Mouse (Mus musculus): ENCODE measurements at regions not wholly inside any gene's neighbourhood (a gene's known extent, or its start where the extent isn't known, plus 50 kb on each side); places are given as distances from the start of the nearest gene placed in this dataset.

DNA sequence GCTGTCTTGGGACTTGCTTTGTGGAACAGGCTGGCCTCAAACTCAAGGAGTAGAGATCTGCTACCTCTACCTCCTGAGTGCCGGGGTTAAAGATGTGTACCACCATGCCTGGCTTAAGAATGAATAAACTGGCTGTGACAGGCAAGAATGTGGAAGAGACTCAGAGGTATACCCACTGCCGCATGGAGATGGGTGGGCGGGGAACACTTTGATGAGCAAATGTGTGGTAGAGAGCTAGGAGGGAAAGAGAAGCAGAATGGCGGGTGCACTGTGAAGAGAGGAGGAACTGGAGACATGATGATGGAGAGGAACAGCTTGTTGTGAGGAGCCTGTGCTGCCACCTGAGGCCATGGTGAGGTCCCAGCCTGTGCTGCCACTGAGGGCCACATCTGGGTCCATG lies 138.9 kb downstream of the Tpra1 start:
- no peak for DNase-seq (ENCODE audit: low spot score)
- ATAC-seq (replicated peaks; ENCODE audit: low FRiP score, low TSS enrichment, low read depth): no peak
- Histone ChIP-seq H3K9me3 (ENCODE audit: control insufficient read depth, low read length) (no peaks in the 10 kb centered on the region), H3K27me3 (replicated peaks; ENCODE audit: control insufficient read depth, insufficient read depth, low read length) (no peaks in the 10 kb centered on the region), H3K27ac (ENCODE audit: low read depth) (no peak overlapping the region), H3K36me3 (ENCODE audit: control insufficient read depth, insufficient read depth, low read length) (no peaks in the 10 kb centered on the region), H3K4me2 (ENCODE audit: low read length) (no peak overlapping the region), H3K9ac (ENCODE audit: low read length) (no peak overlapping the region), H3K4me1 (replicated peaks; ENCODE audit: control insufficient read depth, insufficient read depth, low read length) (no peaks in the 10 kb centered on the region; the same call in 1 of the 2 replicates), H3K4me3 (ENCODE audit: low read depth, low read length) (no peak overlapping the region)
- 86% methylated on average over 4 of the region's 4 CpGs for WGBS

DNA sequence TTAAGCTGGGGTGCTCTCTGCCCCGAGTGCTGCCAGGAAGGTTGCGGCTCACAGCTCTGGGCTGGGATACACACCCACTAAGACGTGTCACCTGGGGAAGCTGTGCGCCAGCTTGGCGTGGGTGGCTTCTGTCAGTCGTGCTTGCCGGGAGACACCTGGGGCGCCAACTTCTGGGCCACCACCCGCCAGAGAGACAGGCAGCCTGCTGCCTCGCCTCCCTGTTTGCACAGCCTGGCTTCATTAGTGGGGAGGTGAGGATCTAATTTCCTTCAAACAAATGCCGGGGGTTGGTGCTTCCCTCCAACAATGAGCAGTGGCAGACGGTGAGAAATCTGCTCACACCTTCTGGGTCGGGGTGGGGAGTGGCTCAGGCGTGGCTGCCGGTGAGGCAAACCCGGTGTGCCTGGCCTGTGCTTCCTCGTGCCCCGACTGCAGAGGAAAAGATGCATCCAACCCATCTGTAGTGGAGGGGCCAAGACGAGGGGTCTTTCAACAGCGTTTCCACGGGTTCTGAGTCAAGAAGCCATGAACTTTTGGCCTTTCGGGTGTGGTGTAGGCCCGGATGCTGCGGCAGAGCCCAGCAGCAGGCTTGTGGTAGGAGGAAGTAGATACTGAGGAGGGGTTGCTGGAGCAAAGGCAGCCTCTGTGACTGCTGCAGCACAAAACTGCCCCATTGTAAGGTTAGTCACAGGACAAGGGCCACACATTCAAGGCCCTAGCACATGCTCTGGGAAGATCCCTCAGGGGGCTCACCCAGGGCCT lies 140.6 kb downstream of the Tpra1 start:
- H3K9me3 ChIP-seq (ENCODE audit: control insufficient read depth, low read length): no peaks in the 10 kb centered on the region
- ATAC-seq (replicated peaks; ENCODE audit: low FRiP score, low TSS enrichment, low read depth): no peak
- H3K4me3 ChIP-seq (ENCODE audit: low read depth, low read length): no peak overlapping the region
- no peaks in the 10 kb centered on the region for H3K36me3 ChIP-seq (ENCODE audit: control insufficient read depth, insufficient read depth, low read length)
- no peaks in the 10 kb centered on the region for H3K27me3 ChIP-seq (replicated peaks; ENCODE audit: control insufficient read depth, insufficient read depth, low read length)
- H3K27ac ChIP-seq (ENCODE audit: low read depth): no peak overlapping the region
- no peaks in the 10 kb centered on the region; the same call in 1 of the 2 replicates for H3K4me1 ChIP-seq (replicated peaks; ENCODE audit: control insufficient read depth, insufficient read depth, low read length)
- no peak overlapping the region for H3K4me2 ChIP-seq (ENCODE audit: low read length)
- WGBS: 30% methylated on average over 24 of the region's 24 CpGs
- H3K9ac ChIP-seq (ENCODE audit: low read length): no peak overlapping the region
- DNase-seq (ENCODE audit: low spot score): no peak

DNA sequence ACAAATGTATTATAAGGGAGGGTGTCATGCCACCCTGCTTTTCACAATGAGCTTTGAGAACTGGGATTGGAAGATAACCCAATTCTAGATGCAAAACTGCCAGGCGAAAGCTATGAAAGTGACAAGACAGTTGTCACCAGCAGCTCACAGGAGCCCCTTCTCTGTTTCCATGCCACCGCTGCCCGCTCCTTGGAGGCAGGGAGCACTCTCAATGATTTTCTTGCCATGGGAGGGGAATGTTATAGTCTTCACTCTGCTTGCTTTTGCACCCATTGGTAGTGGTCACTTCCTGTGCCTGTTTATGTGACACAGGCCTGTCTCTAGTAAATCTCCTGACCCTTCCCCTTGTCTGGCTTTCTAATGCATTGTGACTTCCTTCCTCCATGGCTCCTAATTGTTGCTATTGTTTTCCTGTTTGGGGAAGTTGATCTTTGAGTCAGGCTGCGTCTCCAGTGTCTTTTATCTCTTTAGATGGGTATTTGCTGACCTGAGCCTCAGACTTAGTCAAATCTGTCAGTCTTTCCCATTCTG lies 143.4 kb downstream of the Tpra1 start:
- H3K4me3 ChIP-seq (ENCODE audit: low read depth, low read length): no peak overlapping the region
- DNase-seq (ENCODE audit: low spot score) (no peak), ATAC-seq (replicated peaks; ENCODE audit: low FRiP score, low TSS enrichment, low read depth) (no peak)
- H3K9me3 ChIP-seq (ENCODE audit: control insufficient read depth, low read length): no peaks in the 10 kb centered on the region
- H3K4me1 ChIP-seq (replicated peaks; ENCODE audit: control insufficient read depth, insufficient read depth, low read length): no peaks in the 10 kb centered on the region; the same call in 1 of the 2 replicates
- H3K27ac ChIP-seq (ENCODE audit: low read depth): no peak overlapping the region
- no peaks in the 10 kb centered on the region for H3K36me3 ChIP-seq (ENCODE audit: control insufficient read depth, insufficient read depth, low read length)
- no peak overlapping the region for H3K4me2 ChIP-seq (ENCODE audit: low read length)
- H3K9ac ChIP-seq (ENCODE audit: low read length): no peak overlapping the region
- no peaks in the 10 kb centered on the region for H3K27me3 ChIP-seq (replicated peaks; ENCODE audit: control insufficient read depth, insufficient read depth, low read length)
- 72% methylated on average over 4 of the region's 4 CpGs for WGBS

DNA sequence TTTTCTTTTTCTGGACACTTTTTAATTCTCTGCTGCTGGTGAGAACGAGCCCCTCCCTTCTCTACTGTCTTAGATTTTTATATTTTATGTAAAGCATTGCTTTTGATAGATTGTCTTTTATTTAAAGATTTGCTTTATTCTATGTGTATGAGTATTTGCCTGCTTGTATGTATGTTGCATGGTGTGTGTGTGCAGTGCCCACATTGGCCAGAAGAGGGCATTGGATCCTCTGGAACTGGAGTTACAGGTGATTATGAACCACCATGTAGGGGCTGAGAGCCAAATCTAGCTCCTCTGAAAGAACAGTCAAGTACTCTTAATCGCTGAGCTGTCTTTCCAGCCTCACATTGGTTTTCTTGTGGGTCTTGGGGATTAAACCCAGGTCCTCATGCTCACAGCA lies 144.4 kb downstream of the Tpra1 start:
- Histone ChIP-seq H3K9ac (ENCODE audit: low read length) (no peak overlapping the region), H3K9me3 (ENCODE audit: control insufficient read depth, low read length) (no peaks in the 10 kb centered on the region), H3K4me2 (ENCODE audit: low read length) (no peak overlapping the region), H3K27me3 (replicated peaks; ENCODE audit: control insufficient read depth, insufficient read depth, low read length) (no peaks in the 10 kb centered on the region), H3K4me1 (replicated peaks; ENCODE audit: control insufficient read depth, insufficient read depth, low read length) (no peaks in the 10 kb centered on the region; the same call in 1 of the 2 replicates), H3K27ac (ENCODE audit: low read depth) (no peak overlapping the region), H3K36me3 (ENCODE audit: control insufficient read depth, insufficient read depth, low read length) (no peaks in the 10 kb centered on the region), H3K4me3 (ENCODE audit: low read depth, low read length) (no peak overlapping the region)
- WGBS: 87% methylated on average over 2 of the region's 2 CpGs
- DNase-seq (ENCODE audit: low spot score) (no peak), ATAC-seq (replicated peaks; ENCODE audit: low FRiP score, low TSS enrichment, low read depth) (no peak)

DNA sequence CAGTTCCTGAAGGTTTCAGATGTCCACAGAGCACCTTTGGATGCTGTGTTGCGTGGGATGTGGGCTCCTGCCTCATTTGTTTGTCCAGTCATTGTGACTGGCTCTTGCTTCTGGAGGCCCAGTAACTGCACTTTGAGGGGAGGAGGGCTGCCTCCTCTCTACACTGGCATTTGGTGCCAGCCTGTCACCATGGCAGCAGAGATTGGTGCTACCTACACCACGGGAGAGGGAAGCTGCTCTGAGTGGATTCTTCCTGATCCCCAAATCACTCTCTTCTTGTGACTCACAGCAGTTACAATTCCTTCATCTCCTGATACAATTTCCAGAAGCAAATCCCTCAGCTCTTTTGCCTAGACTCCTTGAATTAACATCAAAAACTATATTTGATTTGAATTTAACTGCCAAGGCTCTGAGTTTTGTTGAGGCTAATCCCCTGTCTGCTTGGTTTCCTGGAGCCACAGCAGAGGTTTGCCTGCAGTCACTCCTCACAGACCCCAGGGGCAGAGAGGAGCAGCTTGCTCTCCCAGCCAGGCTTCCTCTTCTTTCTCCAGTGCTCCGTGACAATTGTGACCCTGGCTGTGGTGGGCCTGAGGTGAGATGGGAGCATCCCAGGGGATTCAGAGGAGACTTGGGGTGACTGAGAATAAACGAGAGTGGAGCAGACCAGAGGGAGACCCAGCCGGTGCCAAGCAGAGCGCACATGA lies 145.7 kb downstream of the Tpra1 start:
- Histone ChIP-seq H3K27ac (ENCODE audit: low read depth) (no peak overlapping the region), H3K9me3 (ENCODE audit: control insufficient read depth, low read length) (no peaks in the 10 kb centered on the region)

DNA sequence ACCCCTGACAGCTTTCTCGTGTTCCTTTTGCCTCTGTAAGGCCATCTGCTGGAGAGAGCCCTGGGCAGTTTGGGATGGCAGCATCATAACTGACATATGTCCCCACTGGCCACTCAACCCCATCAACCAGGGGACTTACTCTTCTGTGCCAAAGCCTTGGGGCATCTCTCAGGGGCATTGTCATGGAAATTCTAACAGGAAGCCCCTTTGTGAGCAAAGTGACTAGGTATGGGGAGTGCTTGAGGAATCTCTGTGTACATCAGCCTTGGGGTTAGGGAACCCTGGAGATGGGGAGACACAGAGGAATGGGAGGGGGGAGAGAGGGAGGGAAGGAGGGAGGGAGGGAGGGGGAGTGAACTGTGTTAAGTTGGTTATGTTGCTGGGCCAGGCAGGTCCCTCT lies 147.2 kb downstream of the Tpra1 start:
- Histone ChIP-seq H3K4me2 (ENCODE audit: low read length) (no peak overlapping the region), H3K27me3 (replicated peaks; ENCODE audit: control insufficient read depth, insufficient read depth, low read length) (no peaks in the 10 kb centered on the region), H3K27ac (ENCODE audit: low read depth) (no peak overlapping the region), H3K9me3 (ENCODE audit: control insufficient read depth, low read length) (no peaks in the 10 kb centered on the region), H3K4me3 (ENCODE audit: low read depth, low read length) (no peak overlapping the region), H3K9ac (ENCODE audit: low read length) (no peak overlapping the region), H3K36me3 (ENCODE audit: control insufficient read depth, insufficient read depth, low read length) (no peaks in the 10 kb centered on the region), H3K4me1 (replicated peaks; ENCODE audit: control insufficient read depth, insufficient read depth, low read length) (no peaks in the 10 kb centered on the region)
- 47% methylated on average over 1 of the region's 1 CpGs for WGBS
- DNase-seq (ENCODE audit: low spot score) (no peak), ATAC-seq (replicated peaks; ENCODE audit: low FRiP score, low TSS enrichment, low read depth) (no peak)

More for the DNA sequence above, 145.7 kb downstream of the Tpra1 start:
- H3K9ac ChIP-seq (ENCODE audit: low read length): no peak overlapping the region
- no peaks in the 10 kb centered on the region for H3K36me3 ChIP-seq (ENCODE audit: control insufficient read depth, insufficient read depth, low read length)
- 57% methylated on average over 6 of the region's 6 CpGs for WGBS
- DNase-seq (ENCODE audit: low spot score) (no peak), ATAC-seq (replicated peaks; ENCODE audit: low FRiP score, low TSS enrichment, low read depth) (no peak)
- H3K4me3 ChIP-seq (ENCODE audit: low read depth, low read length): no peak overlapping the region
- no peaks in the 10 kb centered on the region for H3K27me3 ChIP-seq (replicated peaks; ENCODE audit: control insufficient read depth, insufficient read depth, low read length)
- no peaks in the 10 kb centered on the region; the same call in 1 of the 2 replicates for H3K4me1 ChIP-seq (replicated peaks; ENCODE audit: control insufficient read depth, insufficient read depth, low read length)
- no peak overlapping the region for H3K4me2 ChIP-seq (ENCODE audit: low read length)

DNA sequence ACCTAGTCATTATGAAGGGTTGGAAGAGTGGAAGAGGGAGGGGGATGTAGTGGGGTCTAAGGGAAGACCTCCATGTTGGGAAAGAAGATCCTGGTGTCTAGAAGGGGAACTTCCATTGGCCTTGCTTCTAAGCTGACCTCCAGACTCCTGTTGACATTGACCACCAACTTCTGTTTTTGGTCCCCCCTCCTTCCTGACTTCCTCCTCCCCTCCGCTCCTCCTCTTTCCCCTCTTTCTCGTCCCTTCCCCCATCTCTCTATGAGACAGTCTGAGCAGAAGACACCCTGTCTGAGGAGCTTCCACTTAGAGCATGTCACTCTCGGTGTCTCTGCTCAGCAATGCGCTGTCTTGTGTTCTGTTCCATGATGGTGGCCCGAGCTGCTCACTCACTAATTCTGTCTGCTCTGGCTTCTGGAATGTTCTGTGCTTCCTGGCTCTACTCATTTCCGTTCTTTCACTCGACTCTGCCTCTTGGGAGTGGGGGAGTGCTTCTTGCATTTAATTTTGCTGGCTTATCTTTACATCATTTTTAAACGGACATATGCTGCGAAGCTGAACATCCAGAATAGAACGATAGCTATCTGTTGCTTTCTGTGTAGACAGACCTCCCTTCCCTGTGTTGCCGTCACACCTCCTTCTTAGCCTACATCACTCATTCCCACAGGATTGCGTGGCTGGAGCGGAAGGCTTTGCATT lies 148.7 kb downstream of the Tpra1 start:
- Histone ChIP-seq H3K4me2 (ENCODE audit: low read length) (no peak overlapping the region), H3K9ac (ENCODE audit: low read length) (no peak overlapping the region)

DNA sequence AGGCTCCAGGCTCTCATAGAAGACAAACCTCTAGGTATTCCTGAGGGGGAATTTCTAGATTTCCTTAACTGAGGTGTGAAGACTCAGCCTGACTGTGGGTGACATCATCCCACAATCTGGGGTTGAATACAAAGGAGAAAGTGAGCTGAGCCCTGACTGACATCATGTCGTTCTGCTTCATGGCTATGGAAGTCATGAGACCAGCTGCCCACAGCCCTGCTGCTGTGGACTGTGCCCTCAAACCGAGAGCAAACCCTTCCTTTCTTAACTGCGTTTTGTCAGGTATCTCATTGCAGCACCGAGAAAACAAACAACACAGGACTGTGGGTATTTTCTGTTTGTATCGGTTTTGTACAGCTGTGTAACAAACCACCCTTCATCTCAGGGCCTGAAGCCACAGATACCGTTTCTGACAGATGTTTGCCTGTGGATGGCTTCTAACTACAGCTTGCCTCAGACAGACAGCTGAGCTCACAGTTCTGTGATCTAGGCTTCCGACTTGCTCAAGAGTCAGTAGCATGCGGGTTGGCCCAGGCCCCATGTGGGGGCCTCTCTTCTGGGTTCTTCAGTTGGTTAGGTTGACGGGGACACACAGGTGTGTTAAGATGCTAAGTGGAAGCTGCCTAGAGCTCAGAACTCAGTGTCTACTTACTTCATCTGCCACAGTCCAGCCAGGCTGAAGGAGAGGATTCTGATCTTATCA lies 150.9 kb downstream of the Tpra1 start:
- H3K27ac ChIP-seq (ENCODE audit: low read depth): no peak overlapping the region
- 76% methylated on average over 9 of the region's 9 CpGs for WGBS
- no peaks in the 10 kb centered on the region for H3K36me3 ChIP-seq (ENCODE audit: control insufficient read depth, insufficient read depth, low read length)
- H3K9ac ChIP-seq (ENCODE audit: low read length): no peak overlapping the region
- no peak for DNase-seq (ENCODE audit: low spot score)
- no peak for ATAC-seq (replicated peaks; ENCODE audit: low FRiP score, low TSS enrichment, low read depth)
- no peak overlapping the region for H3K4me3 ChIP-seq (ENCODE audit: low read depth, low read length)
- H3K9me3 ChIP-seq (ENCODE audit: control insufficient read depth, low read length): no peaks in the 10 kb centered on the region
- H3K27me3 ChIP-seq (replicated peaks; ENCODE audit: control insufficient read depth, insufficient read depth, low read length): no peaks in the 10 kb centered on the region
- H3K4me2 ChIP-seq (ENCODE audit: low read length): no peak overlapping the region
- no peaks in the 10 kb centered on the region for H3K4me1 ChIP-seq (replicated peaks; ENCODE audit: control insufficient read depth, insufficient read depth, low read length)

More for the DNA sequence above, 148.7 kb downstream of the Tpra1 start:
- no peak overlapping the region for H3K4me3 ChIP-seq (ENCODE audit: low read depth, low read length)
- H3K4me1 ChIP-seq (replicated peaks; ENCODE audit: control insufficient read depth, insufficient read depth, low read length): no peaks in the 10 kb centered on the region
- DNase-seq (ENCODE audit: low spot score) (no peak), ATAC-seq (replicated peaks; ENCODE audit: low FRiP score, low TSS enrichment, low read depth) (no peak)
- no peaks in the 10 kb centered on the region for H3K9me3 ChIP-seq (ENCODE audit: control insufficient read depth, low read length)
- H3K27ac ChIP-seq (ENCODE audit: low read depth): no peak overlapping the region
- WGBS: 82% methylated on average over 13 of the region's 13 CpGs
- no peaks in the 10 kb centered on the region for H3K27me3 ChIP-seq (replicated peaks; ENCODE audit: control insufficient read depth, insufficient read depth, low read length)
- no peaks in the 10 kb centered on the region for H3K36me3 ChIP-seq (ENCODE audit: control insufficient read depth, insufficient read depth, low read length)
